Mouse (Mus musculus): Measurements from ENCODE around the gene Slc9a8. TPM values are rescaled to one million over a fixed set of nuclear protein-coding genes. Genes with fewer than 3 reads are reported as not detected.

Slc9a8 gene
- total and polyA plus RNA-seq, 2 experiments = 14.9 to 34.2 TPM

- Histone ChIP-seq H3K79me2 (ENCODE audit: control insufficient read depth, insufficient read depth, low read length) (no peaks in the 10 kb centered on the region), H3K27ac (replicated peaks; ENCODE audit: insufficient read depth, low read depth, low read length) (no peak overlapping the region), H3K36me3 (ENCODE audit: control insufficient read depth, insufficient read depth, low read length) (peaks cover 5% of the 10 kb centered on the region; the same call in 1 of the 2 replicates), H3K9ac (ENCODE audit: low read depth, low read length) (no peak overlapping the region), H3K27me3 (ENCODE audit: control insufficient read depth, insufficient read depth, low read length) (no peaks in the 10 kb centered on the region), H3K4me1 (ENCODE audit: control insufficient read depth, insufficient read depth, low read length) (no peaks in the 10 kb centered on the region), H3K4me3 (ENCODE audit: insufficient read depth, low read depth, low read length) (no peak overlapping the region)
- TF ChIP-seq POLR2A (IDR thresholded peaks at IDR 0.05; ENCODE audit: extremely low read depth, insufficient read depth, low read length) (no peak), CTCF (IDR thresholded peaks at IDR 0.05; ENCODE audit: low read depth, low read length) (peak; percentile 96)
- DNase-seq (ENCODE audit: extremely low read depth, low read depth, low spot score) = peak; percentile 49
- 59% methylated on average over 6 of the region's 6 CpGs for WGBS
These were observed 41.4 kb downstream of the Slc9a8 start for GRCm38 (mm10) chr2:167462954-167463353.

DNA sequence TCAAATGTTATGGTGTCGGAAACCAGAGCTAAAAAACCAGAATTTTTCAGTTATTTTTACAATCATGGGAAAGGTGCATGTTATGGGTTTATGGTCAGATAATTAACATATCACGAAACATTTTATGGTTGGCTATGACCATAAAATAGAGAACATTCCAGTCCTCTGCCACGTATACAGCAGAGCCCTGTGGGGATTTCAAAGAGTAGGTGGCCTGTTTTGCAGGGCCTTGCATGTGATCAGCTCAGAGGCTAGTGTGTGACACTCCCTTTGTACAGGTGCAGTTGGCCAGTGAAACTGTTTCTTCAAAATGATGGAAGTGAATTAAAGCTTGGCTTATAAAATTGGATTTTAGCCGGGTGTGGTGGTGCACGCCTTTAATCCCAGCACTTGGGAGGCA, 42.3 kb downstream of the Slc9a8 start:
- no peak for TF ChIP-seq CTCF (IDR thresholded peaks at IDR 0.05; ENCODE audit: low read depth, low read length)
- TF ChIP-seq POLR2A (IDR thresholded peaks at IDR 0.05; ENCODE audit: extremely low read depth, insufficient read depth, low read length) = no peak
- no peak overlapping the region for H3K9ac ChIP-seq (ENCODE audit: low read depth, low read length)
- H3K4me1 ChIP-seq (ENCODE audit: control insufficient read depth, insufficient read depth, low read length) = no peaks in the 10 kb centered on the region
- H3K36me3 ChIP-seq (ENCODE audit: control insufficient read depth, insufficient read depth, low read length) = peaks cover 5% of the 10 kb centered on the region; the same call in 1 of the 2 replicates
- no peaks in the 10 kb centered on the region for H3K79me2 ChIP-seq (ENCODE audit: control insufficient read depth, insufficient read depth, low read length)
- H3K4me3 ChIP-seq (ENCODE audit: insufficient read depth, low read depth, low read length) = no peak overlapping the region
- H3K27me3 ChIP-seq (ENCODE audit: control insufficient read depth, insufficient read depth, low read length) = no peaks in the 10 kb centered on the region
- WGBS = 97% methylated on average over 5 of the region's 5 CpGs
- no peak overlapping the region for H3K27ac ChIP-seq (replicated peaks; ENCODE audit: insufficient read depth, low read depth, low read length)
- DNase-seq (ENCODE audit: extremely low read depth, low read depth, low spot score) = no peak

- Histone ChIP-seq H3K27ac (replicated peaks; ENCODE audit: insufficient read depth, low read depth, low read length) (no peak overlapping the region), H3K27me3 (ENCODE audit: control insufficient read depth, insufficient read depth, low read length) (no peaks in the 10 kb centered on the region), H3K4me3 (ENCODE audit: insufficient read depth, low read depth, low read length) (no peak overlapping the region), H3K36me3 (ENCODE audit: control insufficient read depth, insufficient read depth, low read length) (peaks cover 9% of the 10 kb centered on the region; the same call in 1 of the 2 replicates), H3K79me2 (ENCODE audit: control insufficient read depth, insufficient read depth, low read length) (no peaks in the 10 kb centered on the region), H3K9ac (ENCODE audit: low read depth, low read length) (no peak overlapping the region), H3K4me1 (ENCODE audit: control insufficient read depth, insufficient read depth, low read length) (no peaks in the 10 kb centered on the region)
- no peak for TF ChIP-seq CTCF (IDR thresholded peaks at IDR 0.05; ENCODE audit: low read depth, low read length)
- TF ChIP-seq POLR2A (IDR thresholded peaks at IDR 0.05; ENCODE audit: extremely low read depth, insufficient read depth, low read length) = no peak
- WGBS = 94% methylated on average over 3 of the region's 3 CpGs
- DNase-seq (ENCODE audit: extremely low read depth, low read depth, low spot score) = no peak
These were observed 44.4 kb downstream of the Slc9a8 start for GRCm38 (mm10) chr2:167465951-167466350.

GRCm38 (mm10) chr2:167467214-167467613, 45.7 kb downstream of the Slc9a8 start:
- no peak for DNase-seq (ENCODE audit: extremely low read depth, low read depth, low spot score)
- Histone ChIP-seq H3K4me3 (ENCODE audit: insufficient read depth, low read depth, low read length) (no peak overlapping the region), H3K36me3 (ENCODE audit: control insufficient read depth, insufficient read depth, low read length) (peaks cover 9% of the 10 kb centered on the region; the same call in 1 of the 2 replicates), H3K79me2 (ENCODE audit: control insufficient read depth, insufficient read depth, low read length) (no peaks in the 10 kb centered on the region), H3K4me1 (ENCODE audit: control insufficient read depth, insufficient read depth, low read length) (no peaks in the 10 kb centered on the region), H3K9ac (ENCODE audit: low read depth, low read length) (no peak overlapping the region), H3K27ac (replicated peaks; ENCODE audit: insufficient read depth, low read depth, low read length) (no peak overlapping the region), H3K27me3 (ENCODE audit: control insufficient read depth, insufficient read depth, low read length) (no peaks in the 10 kb centered on the region)
- WGBS = 74% methylated on average over 5 of the region's 5 CpGs
- no peak for TF ChIP-seq POLR2A (IDR thresholded peaks at IDR 0.05; ENCODE audit: extremely low read depth, insufficient read depth, low read length)
- no peak for TF ChIP-seq CTCF (IDR thresholded peaks at IDR 0.05; ENCODE audit: low read depth, low read length)

DNA sequence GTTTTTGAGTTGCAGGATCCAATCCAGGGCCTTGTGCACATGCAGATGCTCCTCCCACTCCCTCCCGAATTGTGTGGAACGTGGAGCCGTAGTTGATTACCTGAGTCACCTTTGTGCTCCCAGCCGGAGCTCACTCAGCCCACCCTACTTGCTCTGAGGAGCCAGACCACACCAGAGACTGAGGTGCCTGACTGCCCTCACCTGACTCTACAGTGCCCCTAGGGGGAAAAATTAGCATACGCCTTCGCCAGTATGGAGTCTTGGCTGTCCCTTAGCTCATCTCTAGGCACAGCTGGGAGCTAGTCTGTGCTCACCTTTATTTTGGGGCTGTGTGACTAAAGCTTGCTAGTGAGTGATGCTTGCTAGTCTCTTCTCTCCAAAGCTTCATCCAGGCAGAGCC, 46.9 kb downstream of the Slc9a8 start:
- Histone ChIP-seq H3K79me2 (ENCODE audit: control insufficient read depth, insufficient read depth, low read length) (no peaks in the 10 kb centered on the region), H3K27me3 (ENCODE audit: control insufficient read depth, insufficient read depth, low read length) (no peaks in the 10 kb centered on the region), H3K27ac (replicated peaks; ENCODE audit: insufficient read depth, low read depth, low read length) (no peak overlapping the region), H3K36me3 (ENCODE audit: control insufficient read depth, insufficient read depth, low read length) (peaks cover 9% of the 10 kb centered on the region; the same call in 1 of the 2 replicates), H3K9ac (ENCODE audit: low read depth, low read length) (no peak overlapping the region), H3K4me3 (ENCODE audit: insufficient read depth, low read depth, low read length) (no peak overlapping the region), H3K4me1 (ENCODE audit: control insufficient read depth, insufficient read depth, low read length) (no peaks in the 10 kb centered on the region)
- 95% methylated on average over 6 of the region's 6 CpGs for WGBS
- TF ChIP-seq POLR2A (IDR thresholded peaks at IDR 0.05; ENCODE audit: extremely low read depth, insufficient read depth, low read length) = no peak
- TF ChIP-seq CTCF (IDR thresholded peaks at IDR 0.05; ENCODE audit: low read depth, low read length) = no peak
- no peak for DNase-seq (ENCODE audit: extremely low read depth, low read depth, low spot score)

DNA sequence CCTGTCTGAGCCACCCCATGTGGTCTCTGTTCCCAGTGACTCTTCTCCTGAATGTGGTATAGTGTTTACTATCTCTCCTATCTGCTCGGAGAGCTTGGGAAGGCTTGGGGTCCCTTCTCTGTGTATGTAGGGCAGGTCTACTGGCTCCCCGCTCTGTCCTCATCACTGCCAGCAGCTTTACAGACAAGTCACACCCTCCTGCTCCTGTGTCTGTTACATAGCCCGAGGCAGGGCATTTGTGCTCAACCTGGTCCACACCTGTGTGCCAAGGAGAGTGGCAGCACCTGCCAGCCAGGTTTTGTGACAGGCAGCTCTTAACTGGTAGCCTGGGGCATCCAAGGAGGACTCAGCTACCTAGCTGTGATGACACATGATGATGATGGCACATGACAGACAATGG, 49.1 kb downstream of the Slc9a8 start:
- H3K27ac ChIP-seq (replicated peaks; ENCODE audit: insufficient read depth, low read depth, low read length) = no peak overlapping the region
- H3K36me3 ChIP-seq (ENCODE audit: control insufficient read depth, insufficient read depth, low read length) = peaks cover 7% of the 10 kb centered on the region; the same call in 1 of the 2 replicates
- TF ChIP-seq POLR2A (IDR thresholded peaks at IDR 0.05; ENCODE audit: extremely low read depth, insufficient read depth, low read length) (no peak), CTCF (IDR thresholded peaks at IDR 0.05; ENCODE audit: low read depth, low read length) (no peak)
- no peaks in the 10 kb centered on the region for H3K79me2 ChIP-seq (ENCODE audit: control insufficient read depth, insufficient read depth, low read length)
- H3K9ac ChIP-seq (ENCODE audit: low read depth, low read length) = no peak overlapping the region
- DNase-seq (ENCODE audit: extremely low read depth, low read depth, low spot score) = no peak
- no peaks in the 10 kb centered on the region for H3K4me1 ChIP-seq (ENCODE audit: control insufficient read depth, insufficient read depth, low read length)
- no peak overlapping the region for H3K4me3 ChIP-seq (ENCODE audit: insufficient read depth, low read depth, low read length)
- no peaks in the 10 kb centered on the region for H3K27me3 ChIP-seq (ENCODE audit: control insufficient read depth, insufficient read depth, low read length)
- 88% methylated on average over 3 of the region's 3 CpGs for WGBS

Measured in liver, adult 2 months (tissue).